Mouse (Mus musculus) forebrain, embryonic 14.5 days (tissue): Measurements from ENCODE around the gene Ttc16. TPM values are rescaled to one million over a fixed set of nuclear protein-coding genes. Genes with fewer than 3 reads are reported as not detected.
A peak's percentile ranks its signal among the peaks of the same experiment; 100 is the strongest.

Experiments
- ATAC-seq: fragments of 200-750 bp; cut with Nextera tagmentation; 2 replicates; pipeline ENCODE4 v1.8.0; 2017; ENCODE audit warnings: mild to moderate bottlenecking, moderate library complexity
- DNase-seq: peaks from one replicate; pipeline ENCODE4 v3.0.0-alpha.2; 2015; ENCODE audit warnings: low spot score
- H3K27ac ChIP-seq: fragments of 300-500 bp; sonication (generic); 2 replicates; pipeline ENCODE4 v1.5.1; 2014; ENCODE audit warnings: low read depth, mild to moderate bottlenecking, control low read depth, low read length, moderate library complexity
- H3K27me3 ChIP-seq: fragments of 300-500 bp; sonication (generic); replicated peaks from 2 replicates; pipeline ENCODE4 v1.6.1; 2014; ENCODE audit warnings: low read length, control low read depth, mixed read lengths; ENCODE audit not compliant: control insufficient read depth, insufficient read depth
- H3K36me3 ChIP-seq: fragments of 300-500 bp; sonication (generic); 2 replicates; pipeline ENCODE4 v1.6.1; 2014; ENCODE audit warnings: low read length, control low read depth; ENCODE audit not compliant: control insufficient read depth, insufficient read depth
- H3K4me1 ChIP-seq: fragments of 300-500 bp; sonication (generic); 2 replicates; pipeline ENCODE4 v1.6.1; 2014; ENCODE audit warnings: antibody characterized with exemption, low read length, control low read depth; ENCODE audit not compliant: control insufficient read depth, insufficient read depth
- H3K4me2 ChIP-seq: fragments of 300-500 bp; sonication (generic); 2 replicates; pipeline ENCODE4 v1.6.1; 2014; ENCODE audit warnings: mild to moderate bottlenecking, control low read depth, low read length
- H3K4me3 ChIP-seq: fragments of 300-500 bp; sonication (generic); 2 replicates; pipeline ENCODE4 v1.5.1; 2014; ENCODE audit warnings: low read depth, low read length, control low read depth
- H3K9ac ChIP-seq: fragments of 300-500 bp; sonication (generic); 2 replicates; pipeline ENCODE4 v1.6.1; 2014; ENCODE audit warnings: mild to moderate bottlenecking, low read length, control low read depth, moderate library complexity
- H3K9me3 ChIP-seq: fragments of 300-500 bp; sonication (generic); replicated peaks from 2 replicates; pipeline ENCODE4 v1.6.1; 2016; ENCODE audit warnings: low read length, control low read depth, mixed read lengths; ENCODE audit not compliant: control insufficient read depth
- WGBS: fragments of 180-500 bp; shearing (Covaris S2); extraction: QIAGEN DNeasy Blood & Tissue Kit; methylation state at CpG from one replicate; pipeline ENCODE4 v1.1.7; 2014; 5-methylcytosine and 5-hydroxymethylcytosine counted together
- polyA plus RNA-seq: library from polyadenylated mRNA; unstranded; fragments of >200 nt; fragmentation: Nextera tagmentation; extraction: Ambion mirVana; gene quantifications from 2 replicates; pipeline ENCODE4 v1.2.1, GENCODE M21; 2014

Gene Ttc16
- polyA plus RNA-seq, 1 experiment from 2014 or later, result 0.27 TPM

GRCm38 (mm10) chr2:32757056-32757845, 18.2 kb downstream of the Ttc16 start, which contains the start of gene Tor2a:
TSS of gene Tor2a (plus strand) at chr2:32757234.
- Histone ChIP-seq H3K27ac (peak within 1 kb of the TSS; percentile 89), H3K36me3 (peaks cover 50% of the 10 kb centered on the region)
- under 1% methylated on average over 60 of the region's 66 CpGs for WGBS

GRCm38 (mm10) chr2:32756674-32757055, 18.8 kb downstream of the Ttc16 start:
- no peaks in the 10 kb centered on the region for H3K9me3 ChIP-seq
- 28% methylated on average over 6 of the region's 6 CpGs for WGBS
- 0 out of 2 replicates have a peak overlapping the region, but pooled peaks have one; percentile 4 for H3K4me2 ChIP-seq
- 0 out of 2 replicates have a peak, but pooled peaks cover 9% of the 10 kb centered on the region for H3K4me1 ChIP-seq
- H3K36me3 ChIP-seq, result peaks cover 48% of the 10 kb centered on the region
- H3K27ac ChIP-seq, result no peak overlapping the region
- ATAC-seq (peak; percentile 51), DNase-seq (no peak)
- H3K27me3 ChIP-seq, result no peaks in the 10 kb centered on the region
- no peak overlapping the region for H3K4me3 ChIP-seq
- no peak overlapping the region for H3K9ac ChIP-seq

More at GRCm38 (mm10) chr2:32757056-32757845, 18.2 kb downstream of the Ttc16 start, which contains the start of gene Tor2a:
- peak within 1 kb of the TSS; percentile 76 for H3K4me3 ChIP-seq
- peak; percentile 99 for DNase-seq
- 0 out of 2 replicates have a peak, but pooled peaks cover 5% of the 10 kb centered on the region for H3K4me1 ChIP-seq
- peak; percentile 96 for ATAC-seq
- H3K27me3 ChIP-seq, result no peaks in the 10 kb centered on the region
- no peaks in the 10 kb centered on the region for H3K9me3 ChIP-seq
- peak within 1 kb of the TSS; percentile 90 for H3K9ac ChIP-seq
- H3K4me2 ChIP-seq, result peak within 1 kb of the TSS; percentile 56

- ATAC-seq, result no peak
- WGBS, result 65% methylated on average over 10 of the region's 10 CpGs
- no peaks in the 10 kb centered on the region for H3K27me3 ChIP-seq
- H3K9ac ChIP-seq, result no peak overlapping the region
- peaks cover 59% of the 10 kb centered on the region for H3K36me3 ChIP-seq
- H3K9me3 ChIP-seq, result no peaks in the 10 kb centered on the region
- no peak overlapping the region for H3K4me2 ChIP-seq
- 0 out of 2 replicates have a peak, but pooled peaks cover 12% of the 10 kb centered on the region for H3K4me1 ChIP-seq
- no peak overlapping the region for H3K27ac ChIP-seq
- H3K4me3 ChIP-seq, result no peak overlapping the region
- DNase-seq, result no peak
Measured at GRCm38 (mm10) chr2:32752181-32752580, 23.3 kb downstream of the Ttc16 start.

- Histone ChIP-seq H3K4me3 (peak overlapping the region; percentile 16), H3K9ac (peak overlapping the region; percentile 46), H3K4me1 (0 out of 2 replicates have a peak, but pooled peaks cover 12% of the 10 kb centered on the region), H3K9me3 (no peaks in the 10 kb centered on the region), H3K27ac (no peak overlapping the region), H3K36me3 (peaks cover 64% of the 10 kb centered on the region), H3K4me2 (peak overlapping the region; percentile 48), H3K27me3 (no peaks in the 10 kb centered on the region)
- DNase-seq (no peak), ATAC-seq (no peak)
- WGBS, result 18% methylated on average over 8 of the region's 10 CpGs
Measured at GRCm38 (mm10) chr2:32751665-32752033, 23.8 kb downstream of the Ttc16 start.

GRCm38 (mm10) chr2:32750887-32751664, 24.4 kb downstream of the Ttc16 start:
- 2% methylated on average over 31 of the region's 31 CpGs for WGBS
- peak overlapping the region; percentile 48 for H3K4me2 ChIP-seq
- no peaks in the 10 kb centered on the region for H3K9me3 ChIP-seq
- H3K9ac ChIP-seq, result peak overlapping the region; percentile 46
- DNase-seq (peak; percentile 65), ATAC-seq (peak; percentile 81)
- H3K4me1 ChIP-seq, result 0 out of 2 replicates have a peak, but pooled peaks cover 12% of the 10 kb centered on the region
- no peaks in the 10 kb centered on the region for H3K27me3 ChIP-seq
- peak overlapping the region; percentile 16 for H3K4me3 ChIP-seq
- peaks cover 68% of the 10 kb centered on the region for H3K36me3 ChIP-seq
- H3K27ac ChIP-seq, result no peak overlapping the region; the same call in 1 of the 2 replicates

- H3K27me3 ChIP-seq, result no peaks in the 10 kb centered on the region
- DNase-seq (no peak), ATAC-seq (no peak)
- H3K36me3 ChIP-seq, result peaks cover 77% of the 10 kb centered on the region
- 78% methylated on average over 7 of the region's 7 CpGs for WGBS
- H3K4me3 ChIP-seq, result no peak overlapping the region
- no peak overlapping the region for H3K27ac ChIP-seq
- H3K9me3 ChIP-seq, result no peaks in the 10 kb centered on the region
- H3K4me1 ChIP-seq, result 0 out of 2 replicates have a peak, but pooled peaks cover 12% of the 10 kb centered on the region
- no peak overlapping the region for H3K4me2 ChIP-seq
- H3K9ac ChIP-seq, result no peak overlapping the region
Measured at GRCm38 (mm10) chr2:32750199-32750598, 25.2 kb downstream of the Ttc16 start.

- ATAC-seq (no peak), DNase-seq (no peak)
- 0 out of 2 replicates have a peak, but pooled peaks cover 12% of the 10 kb centered on the region for H3K4me1 ChIP-seq
- H3K36me3 ChIP-seq, result peaks cover 72% of the 10 kb centered on the region
- no peaks in the 10 kb centered on the region for H3K9me3 ChIP-seq
- H3K27me3 ChIP-seq, result no peaks in the 10 kb centered on the region
- no peak overlapping the region for H3K4me2 ChIP-seq
- H3K27ac ChIP-seq, result no peak overlapping the region
- no peak overlapping the region for H3K4me3 ChIP-seq
- H3K9ac ChIP-seq, result no peak overlapping the region
- WGBS, result 87% methylated on average over 16 of the region's 16 CpGs
Measured at GRCm38 (mm10) chr2:32749082-32749481, 26.4 kb downstream of the Ttc16 start.

- no peaks in the 10 kb centered on the region for H3K27me3 ChIP-seq
- H3K4me2 ChIP-seq, result no peak overlapping the region
- no peak for ATAC-seq
- H3K9me3 ChIP-seq, result no peaks in the 10 kb centered on the region
- no peak for DNase-seq
- no peak overlapping the region for H3K27ac ChIP-seq
- H3K9ac ChIP-seq, result no peak overlapping the region
- WGBS, result 72% methylated on average over 15 of the region's 15 CpGs
- H3K4me1 ChIP-seq, result no peaks in the 10 kb centered on the region
- no peak overlapping the region for H3K4me3 ChIP-seq
- peaks cover 43% of the 10 kb centered on the region for H3K36me3 ChIP-seq
Measured at GRCm38 (mm10) chr2:32744272-32744982, 31.0 kb downstream of the Ttc16 start.
